Mouse (Mus musculus) cerebellum, adult 11 months (tissue): ENCODE measurements around the gene Sspo.
A peak's percentile ranks its signal among the peaks of the same experiment; 100 is the strongest.

Experiments
- DNase-seq: peaks from one replicate; pipeline ENCODE4 v3.0.0; 2022

The Sspo gene

DNA sequence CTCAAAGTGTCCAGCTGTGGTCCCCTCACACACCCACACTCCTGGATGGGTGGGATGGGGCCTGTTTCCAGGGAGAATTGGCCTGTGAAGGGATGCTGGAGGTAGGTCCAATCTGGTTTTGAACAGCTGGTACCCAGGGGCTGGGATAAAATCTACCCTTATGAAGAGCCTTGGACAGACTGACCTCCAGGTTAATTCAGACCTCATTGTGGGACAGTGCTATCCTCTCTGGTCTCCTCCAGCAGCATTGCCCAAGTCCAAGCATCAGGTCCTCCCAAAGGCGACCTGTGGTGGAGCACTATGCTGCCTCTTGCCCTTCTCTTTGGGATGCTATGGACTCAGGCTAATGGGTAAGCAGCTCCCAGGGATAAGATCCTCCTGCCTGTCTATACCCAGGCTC lies at the start of gene Sspo:
Sspo (plus strand) TSS at position 301 of the 400 bp plus-strand sequence.
- no peak for DNase-seq

DNA sequence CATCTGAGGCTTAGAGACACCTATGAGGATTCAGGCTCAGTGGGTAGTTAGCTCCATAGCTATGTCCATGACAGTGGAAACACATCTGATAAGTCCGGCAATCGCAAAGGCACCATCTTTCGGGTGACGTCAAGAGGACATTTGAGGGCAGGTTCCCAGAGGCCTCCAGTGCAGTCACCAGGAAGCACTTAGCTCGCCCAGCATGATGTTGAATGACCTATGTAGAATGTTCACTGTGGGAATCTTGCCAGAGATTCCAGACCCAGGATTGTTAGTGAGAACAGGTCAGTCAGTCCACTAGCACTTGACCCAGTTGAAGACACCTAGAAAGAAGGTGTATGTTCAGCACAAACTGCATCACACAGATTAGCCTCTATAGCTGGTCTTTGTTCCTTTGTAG lies 48.1 kb upstream of the Sspo start:
- no peak for DNase-seq

DNA sequence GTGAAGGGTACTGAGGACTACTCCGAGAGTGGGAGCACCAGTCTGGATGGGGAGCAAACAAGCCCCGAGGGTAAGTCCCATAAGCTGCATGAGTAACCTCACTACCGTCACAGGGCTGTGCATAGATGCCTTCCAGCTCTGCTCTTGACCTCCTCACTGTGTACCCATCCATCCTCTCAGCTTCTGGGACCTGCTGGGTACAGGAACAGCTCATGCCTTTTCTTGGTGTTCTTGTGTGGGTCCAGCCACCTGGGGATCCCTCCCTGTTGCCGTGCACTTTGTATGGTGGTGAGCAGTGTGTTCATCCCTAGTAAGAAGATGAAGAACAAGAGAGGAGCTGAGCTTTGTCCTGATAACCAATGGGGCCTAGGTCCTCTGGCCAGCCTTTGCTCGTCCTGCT lies 44.0 kb upstream of the Sspo start:
- DNase-seq = no peak

GRCm38 (mm10) chr6:48409726-48410343 lies 38.2 kb upstream of the Sspo start:
- DNase-seq = peak; percentile 3

DNA sequence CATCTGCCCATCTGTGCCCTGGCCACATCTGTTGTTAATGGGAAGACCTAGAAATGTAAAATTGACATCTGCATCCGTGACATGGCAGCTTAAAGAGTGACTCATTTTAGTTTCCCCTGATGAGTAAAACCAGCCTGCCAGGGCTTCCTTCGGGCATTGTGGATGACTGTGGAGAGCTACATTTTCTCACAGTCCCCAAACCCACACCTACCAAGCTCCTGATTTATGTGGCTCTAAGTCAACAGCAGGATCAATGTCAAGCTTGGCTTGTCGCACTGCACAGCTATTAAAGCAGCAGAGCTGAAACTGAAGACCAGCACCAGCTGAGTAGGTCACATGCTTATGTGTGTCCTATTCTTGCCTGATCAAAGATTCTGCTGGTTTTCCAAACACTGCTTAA lies 37.5 kb upstream of the Sspo start:
- DNase-seq = peak; percentile 2

DNA sequence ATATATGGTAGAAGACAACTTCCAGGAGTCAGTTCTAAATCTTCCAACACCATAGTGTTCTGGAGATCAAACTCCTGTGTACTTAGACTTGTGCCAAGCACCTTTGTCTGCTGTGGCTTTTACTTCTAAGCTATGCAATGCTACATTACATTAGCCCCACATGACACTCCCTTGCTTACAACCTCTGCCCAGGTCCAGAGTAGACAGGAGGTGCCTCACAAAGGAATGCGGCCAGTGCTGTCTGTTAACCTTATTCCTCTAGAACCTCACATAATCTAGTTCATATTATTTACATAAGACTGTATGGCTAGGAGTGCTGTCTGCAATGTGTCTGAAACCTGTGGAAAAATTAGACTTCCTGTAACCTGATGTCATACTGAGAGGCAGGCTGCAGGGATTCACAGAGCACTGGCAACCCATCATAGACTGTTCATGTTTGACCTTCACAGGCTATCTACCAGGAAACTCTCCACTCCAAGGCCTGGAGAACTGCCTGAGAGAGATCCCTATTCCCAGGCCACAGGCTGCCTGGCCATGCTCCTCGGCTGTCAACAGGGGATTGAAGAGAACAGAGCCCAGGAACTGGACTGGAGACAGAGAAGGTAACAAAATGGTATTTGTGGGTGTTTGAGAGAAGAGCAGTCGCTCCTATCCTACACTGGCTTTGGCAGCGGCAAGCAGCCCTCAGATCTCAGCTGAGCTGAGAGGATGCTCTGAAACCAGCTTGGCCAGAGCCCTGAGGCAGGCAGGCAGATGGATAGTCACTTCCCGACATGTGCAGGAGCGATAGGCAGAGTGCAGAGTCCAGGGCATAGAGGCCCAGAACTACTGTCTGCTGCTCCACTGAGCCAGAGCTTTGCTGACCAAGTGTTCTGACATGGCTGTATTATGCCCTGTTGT lies 36.6 kb upstream of the Sspo start:
- DNase-seq = peak; percentile 34

- peak; percentile 31 for DNase-seq
These were observed 35.9 kb upstream of the Sspo start for GRCm38 (mm10) chr6:48412147-48412546.

GRCm38 (mm10) chr6:48412662-48413061 lies 35.4 kb upstream of the Sspo start:
- DNase-seq = no peak

DNA sequence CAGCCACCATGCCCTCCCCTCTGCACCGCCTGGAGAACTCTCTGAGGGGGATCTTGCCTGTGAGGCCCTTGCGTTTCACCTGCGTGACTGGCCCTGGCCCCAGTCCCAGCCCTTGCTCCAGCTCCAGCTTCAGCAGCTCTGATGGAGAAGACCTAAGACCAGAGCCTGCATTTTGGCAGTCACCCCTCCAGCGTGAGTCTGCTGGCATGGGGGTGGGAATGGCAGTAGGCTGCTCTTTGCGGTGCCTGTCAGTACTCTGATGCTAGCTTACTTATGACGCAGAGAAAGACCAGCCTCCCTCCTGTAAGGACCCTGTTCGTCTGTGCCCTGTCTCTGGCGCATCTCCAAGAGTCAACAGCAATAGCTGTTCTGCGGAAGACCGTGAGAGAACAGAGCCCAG lies 34.9 kb upstream of the Sspo start:
- no peak for DNase-seq

DNA sequence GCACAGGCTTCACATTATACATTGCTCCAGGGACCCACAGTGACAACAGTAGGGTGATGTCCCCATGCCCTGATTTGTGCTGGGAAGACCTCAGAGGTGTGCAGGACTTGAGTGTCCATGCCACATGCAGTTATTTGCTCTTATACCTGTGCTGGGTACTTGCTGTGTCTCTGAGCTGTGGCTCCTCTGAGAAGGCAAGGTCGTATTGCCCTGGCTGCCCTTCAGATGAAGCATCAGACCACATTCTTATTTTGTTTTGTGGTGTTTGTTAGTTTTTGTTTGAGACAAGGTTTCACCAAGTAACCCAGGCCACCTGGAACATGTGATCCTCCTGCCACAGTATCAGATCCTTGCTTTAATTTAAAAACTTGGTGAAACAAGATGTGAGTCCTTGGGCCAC lies 33.1 kb upstream of the Sspo start:
- DNase-seq = no peak

- DNase-seq = no peak
These were observed 32.4 kb upstream of the Sspo start for GRCm38 (mm10) chr6:48415636-48416035.

DNA sequence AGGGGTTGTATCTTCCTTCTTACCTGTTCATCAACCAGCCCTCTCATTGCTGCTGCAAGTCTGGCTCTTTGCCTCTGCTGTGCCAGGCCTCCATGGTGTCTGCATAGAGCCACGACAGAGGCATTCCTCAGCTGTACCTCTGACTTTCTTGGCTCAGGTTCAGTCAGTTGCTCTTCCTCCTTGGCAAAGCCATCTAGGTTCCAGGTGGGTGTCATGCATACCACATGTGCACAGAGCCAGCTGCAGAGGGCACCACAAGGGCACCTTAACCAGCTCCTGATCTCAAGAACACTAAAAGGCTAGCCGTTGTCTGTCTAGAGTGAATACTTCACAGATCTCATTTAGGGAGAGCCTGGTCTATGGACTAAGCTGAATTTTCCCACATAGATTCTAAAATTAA lies 31.5 kb upstream of the Sspo start:
- DNase-seq = no peak

DNA sequence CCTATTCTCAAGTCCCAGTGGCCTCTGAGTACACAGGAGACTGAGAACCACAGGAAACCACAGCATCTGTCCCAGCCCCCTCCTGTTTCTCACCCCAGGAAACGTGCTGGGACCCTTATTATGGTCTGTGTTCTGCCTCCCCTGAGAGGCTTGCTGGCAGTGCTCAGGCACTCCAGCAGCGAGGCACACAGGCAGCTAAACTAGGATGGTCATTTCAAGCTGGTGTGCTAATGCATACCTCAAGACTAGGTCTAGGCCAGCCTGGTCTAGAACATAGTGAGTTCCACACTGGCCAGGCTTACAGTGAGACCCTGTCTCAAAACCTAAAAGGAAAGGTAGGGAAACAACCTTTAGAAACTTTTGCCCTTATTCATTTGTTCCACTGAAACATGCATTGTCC lies 27.4 kb upstream of the Sspo start:
- DNase-seq = no peak

DNA sequence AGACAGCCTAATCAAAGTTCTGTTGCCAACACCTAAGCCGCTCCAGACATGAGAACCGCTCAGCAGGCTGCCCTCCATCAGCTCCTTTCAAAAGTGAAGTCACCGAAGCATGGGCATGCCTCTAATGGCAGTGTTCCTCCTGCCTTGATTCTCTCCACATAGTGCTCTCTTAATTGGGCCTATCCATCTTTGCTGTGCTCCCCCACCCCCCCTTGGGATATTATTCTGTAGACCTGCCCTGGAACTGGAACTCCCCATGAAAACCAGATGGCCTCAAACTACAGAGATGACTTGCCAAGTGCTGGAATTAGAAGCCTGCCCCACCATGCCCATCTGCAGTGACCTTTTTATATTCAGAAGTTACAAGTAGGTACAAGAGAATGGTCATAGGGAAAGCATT lies 24.7 kb upstream of the Sspo start:
- DNase-seq = peak; percentile 75

DNA sequence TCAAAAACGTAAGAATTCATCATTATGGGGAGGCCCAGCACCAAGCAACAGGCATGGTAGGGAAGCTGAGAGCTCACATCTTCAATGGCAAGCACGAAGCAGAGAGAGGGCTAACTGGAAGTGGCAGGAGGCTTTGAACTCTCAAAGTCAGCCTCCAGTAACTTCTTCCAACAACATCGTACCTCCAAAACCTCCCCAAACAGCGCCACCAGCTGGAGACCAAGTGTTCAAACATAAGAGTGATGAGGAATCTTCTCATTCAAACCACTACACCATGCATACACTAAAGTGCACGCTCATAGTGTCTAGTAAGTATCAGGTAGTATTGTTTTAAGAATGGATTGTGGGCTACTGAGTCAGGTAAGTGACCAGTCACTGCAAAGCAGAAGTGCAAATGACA lies 24.0 kb upstream of the Sspo start:
- DNase-seq = no peak

GRCm38 (mm10) chr6:48426956-48427355 lies 21.1 kb upstream of the Sspo start:
- DNase-seq = no peak

- DNase-seq = peak; percentile 47
These were observed 19.1 kb upstream of the Sspo start for GRCm38 (mm10) chr6:48428769-48429557.

- DNase-seq = no peak
These were observed 17.3 kb upstream of the Sspo start for GRCm38 (mm10) chr6:48430748-48431147.

GRCm38 (mm10) chr6:48432893-48433816 lies 14.9 kb upstream of the Sspo start:
- DNase-seq = no peak

- no peak for DNase-seq
These were observed 13.4 kb upstream of the Sspo start for GRCm38 (mm10) chr6:48434651-48435050.

DNA sequence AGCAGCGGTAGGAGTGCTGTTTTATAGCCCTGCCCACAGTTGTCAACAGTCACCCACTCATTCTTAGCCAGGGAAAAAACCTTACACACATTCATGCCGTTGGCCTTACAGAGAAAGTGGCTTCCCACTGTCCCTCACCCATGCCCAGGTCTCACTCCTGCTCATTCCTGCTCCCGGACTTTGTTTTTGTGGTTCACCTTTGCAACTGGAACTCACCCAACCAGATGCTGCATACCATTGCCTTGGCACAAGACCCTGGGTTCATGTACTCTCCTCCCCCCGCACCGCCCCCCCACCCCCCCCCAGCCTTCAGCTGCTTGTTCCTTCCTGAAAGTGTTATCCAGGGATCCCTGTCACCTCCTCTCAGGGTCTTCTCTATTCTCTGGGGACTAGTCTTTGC lies 12.9 kb upstream of the Sspo start:
- DNase-seq = no peak

DNA sequence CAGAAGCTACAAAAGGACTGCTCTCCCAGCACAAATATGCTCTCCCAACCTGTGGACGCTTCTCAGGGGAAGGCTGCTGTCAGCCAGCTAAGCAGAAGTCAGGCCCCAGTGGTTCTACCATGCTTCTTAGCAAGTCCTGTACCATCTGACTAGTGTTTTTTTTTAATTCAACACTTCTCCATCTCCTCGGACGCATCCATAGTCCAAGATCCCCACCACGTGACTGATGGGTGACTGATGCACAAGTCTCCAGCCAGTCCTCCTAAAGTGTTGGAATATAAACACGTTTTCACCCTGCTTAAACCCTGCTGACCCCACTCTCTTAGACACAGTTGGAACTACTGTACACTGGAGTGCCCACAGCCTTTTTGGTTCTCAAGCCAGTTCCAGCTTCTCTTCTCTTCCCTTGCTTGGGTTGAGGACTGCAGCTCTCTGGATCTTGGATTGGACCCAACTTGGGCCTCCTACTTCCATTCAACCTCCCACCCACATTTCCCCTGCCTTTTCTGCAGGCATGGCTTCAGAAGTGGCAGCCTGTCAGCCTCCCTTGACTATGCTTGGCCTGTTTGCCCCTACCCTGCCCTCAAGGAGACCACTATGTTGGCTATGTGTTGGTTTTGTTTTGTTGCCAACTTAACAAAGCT lies 12.2 kb upstream of the Sspo start:
- no peak for DNase-seq
